Mouse (Mus musculus) right cerebral cortex, postnatal 25 days (tissue): Measurements from ENCODE around the gene Nsun3.
"Not testable (repeated sequence)": the region's sequence is repeated elsewhere in the genome, so short reads cannot be mapped to it uniquely, and the experiment has no call there.

Source experiments
- DNase-seq: peaks from one replicate; pipeline ENCODE4 v3.0.0; 2022

Nsun3 gene

DNA sequence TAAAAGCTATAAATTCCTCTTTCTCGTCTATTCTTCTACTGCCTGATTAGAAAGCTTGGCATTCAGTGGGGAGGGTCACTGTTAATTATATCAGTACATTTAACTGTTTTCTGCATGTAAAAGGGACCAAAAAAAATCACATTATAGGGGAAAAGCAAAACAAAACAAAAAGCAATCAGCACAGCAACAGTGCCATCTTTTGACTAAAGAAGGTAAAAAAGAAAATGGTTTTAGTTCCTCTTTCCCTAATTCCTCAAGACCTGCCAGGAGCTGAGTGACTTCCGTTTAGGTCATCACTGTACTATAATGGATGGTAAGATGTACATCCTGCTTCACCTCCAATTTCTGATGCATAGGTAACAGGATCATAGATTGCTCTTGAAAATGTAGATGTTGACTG, 40.7 kb downstream of the Nsun3 start:
- DNase-seq: no peak

DNA sequence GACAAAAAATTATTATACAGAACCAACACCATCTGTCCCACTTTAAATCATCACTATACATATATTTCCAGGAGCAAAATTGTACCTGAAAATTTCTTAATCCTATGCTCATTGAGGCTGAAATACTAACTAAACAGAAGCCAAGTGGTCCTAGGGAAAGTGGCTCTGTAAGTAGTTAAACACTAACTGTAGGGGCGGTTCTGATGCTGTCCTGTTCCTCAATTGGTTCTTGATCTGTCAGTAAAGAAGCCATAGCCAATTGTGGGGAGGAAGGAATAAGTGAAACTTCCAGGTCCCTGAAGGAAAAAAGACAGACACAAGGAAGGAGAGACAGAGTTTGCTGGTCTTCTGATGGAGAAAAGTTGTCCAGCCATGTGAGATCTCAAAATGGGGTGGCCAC, 52.3 kb downstream of the Nsun3 start:
- DNase-seq: no peak

DNA sequence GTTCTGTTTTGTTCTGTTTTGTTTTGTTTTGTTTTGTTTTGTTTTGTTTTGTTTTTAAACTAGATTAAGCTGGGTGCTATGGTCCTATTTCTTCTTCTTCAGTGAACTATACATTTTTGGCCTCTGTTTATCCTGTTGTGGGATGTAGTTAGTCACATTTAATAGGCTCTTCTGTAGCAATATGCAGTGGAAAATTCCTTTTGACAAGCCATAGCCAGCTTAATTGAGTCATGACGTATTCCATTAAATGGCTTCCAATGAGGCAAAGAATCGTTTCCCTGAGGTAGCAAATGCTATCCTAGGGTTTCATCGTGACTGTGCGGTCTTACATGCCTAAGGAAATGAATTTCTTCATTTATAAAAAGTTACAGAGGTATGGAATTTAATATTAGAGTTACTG, 56.3 kb downstream of the Nsun3 start:
- DNase-seq: no peak

DNA sequence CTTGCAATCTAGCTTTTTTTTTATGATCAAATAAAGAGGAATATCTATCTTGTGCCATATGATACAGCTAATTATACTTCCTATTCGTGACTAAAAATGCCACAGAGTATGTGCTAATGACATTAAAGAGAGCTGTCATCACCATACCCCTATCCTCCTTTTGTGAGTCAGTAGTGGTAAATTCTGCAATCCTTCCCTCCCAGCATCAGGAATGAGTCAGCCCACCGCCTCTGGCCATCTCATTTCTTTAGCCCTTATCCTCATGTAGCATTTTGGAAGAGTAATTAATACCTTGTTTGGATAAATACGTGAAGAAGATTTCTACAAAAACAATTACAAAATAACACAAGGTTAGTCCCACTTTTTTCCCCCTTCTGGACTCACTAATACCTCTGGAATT, 56.8 kb downstream of the Nsun3 start:
- no peak for DNase-seq

DNA sequence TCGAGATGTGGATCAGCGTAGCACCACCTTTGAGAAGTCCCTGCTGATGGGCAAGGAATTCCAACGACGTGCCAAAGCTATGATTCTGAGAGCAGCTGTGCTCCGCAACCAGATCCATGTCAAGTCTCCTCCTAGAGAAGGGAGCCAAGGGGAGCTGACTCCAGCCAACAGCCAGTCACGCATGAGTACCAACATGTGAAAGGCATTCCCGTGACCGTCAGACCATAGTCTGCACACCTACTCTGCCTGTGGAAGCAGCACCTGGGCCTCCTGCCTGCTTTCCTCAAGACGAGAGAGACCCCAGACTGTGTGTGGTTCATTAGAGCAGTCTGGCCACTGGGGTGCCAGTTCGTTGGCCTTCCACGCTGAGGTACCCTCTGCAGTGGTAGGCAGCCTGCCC, 68.4 kb downstream of the Nsun3 start:
- not testable (repeated sequence) for DNase-seq

DNA sequence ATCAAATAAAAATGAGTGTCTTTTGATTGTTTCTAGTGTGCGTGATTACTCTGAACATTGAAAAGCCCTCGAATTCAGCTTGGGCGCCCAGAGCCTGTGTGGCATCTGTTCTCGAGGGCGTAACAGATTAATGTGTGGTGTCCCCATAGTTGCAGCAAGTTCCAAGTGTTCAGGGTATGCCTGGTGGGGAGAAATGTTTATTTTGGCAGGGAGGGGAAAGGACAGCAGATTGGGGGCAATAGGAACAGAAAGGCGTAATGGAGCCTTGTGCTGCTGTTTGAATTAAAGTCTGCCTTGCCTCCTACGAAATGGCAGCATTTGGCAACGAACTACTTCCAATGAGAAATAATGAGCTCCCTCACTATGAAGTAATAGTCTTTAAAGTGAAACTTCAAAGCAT, 96.2 kb downstream of the Nsun3 start:
- no peak for DNase-seq

DNA sequence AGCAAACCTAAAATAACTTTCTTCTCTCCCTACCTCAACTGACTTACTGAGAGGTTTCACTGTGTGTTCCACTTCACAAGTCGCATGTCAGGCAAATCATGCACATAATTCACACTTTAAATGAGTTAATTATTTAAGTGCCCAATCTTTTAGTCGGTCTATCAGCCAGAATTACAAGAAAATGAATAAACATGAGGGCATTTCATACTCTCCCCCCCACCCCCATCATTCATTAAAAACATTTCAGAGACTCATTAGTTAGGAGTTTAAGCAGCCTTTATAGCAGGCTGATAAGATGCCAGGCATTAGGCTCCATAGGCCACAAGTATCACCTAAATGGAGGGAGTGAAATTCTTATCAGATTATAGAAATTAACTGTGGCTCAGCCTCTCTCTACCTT, 100.5 kb downstream of the Nsun3 start:
- no peak for DNase-seq

DNA sequence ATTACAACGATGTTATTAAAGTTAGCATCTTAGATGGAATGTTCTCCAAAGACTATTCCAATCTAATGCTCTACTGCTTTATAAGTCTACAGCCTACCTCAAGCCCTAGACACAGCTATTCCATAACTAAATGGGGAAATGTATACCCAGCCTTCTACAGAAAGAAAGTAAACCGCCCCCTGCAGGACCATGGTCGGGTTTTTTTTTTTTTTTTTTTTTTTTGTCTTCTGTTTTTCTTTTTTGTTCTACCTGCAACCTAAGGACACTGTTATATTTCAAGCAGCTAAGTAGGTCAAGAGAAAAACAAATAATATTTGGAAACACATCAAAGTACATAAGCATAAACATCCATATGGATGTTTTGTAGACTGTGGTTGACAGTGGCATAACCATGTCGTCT, 101.1 kb downstream of the Nsun3 start:
- no peak for DNase-seq
